Mouse (Mus musculus) heart, embryonic 16.5 days (tissue): ENCODE measurements around the gene Pak4. TPM values are rescaled to one million over a fixed set of nuclear protein-coding genes. Genes with fewer than 3 reads are reported as not detected.

Experiments used
- ATAC-seq: fragments of 200-750 bp; cut with Nextera tagmentation; replicated peaks from 2 replicates; pipeline ENCODE4 v1.8.0; 2017; ENCODE audit warnings: moderate number of reproducible peaks; ENCODE audit not compliant: insufficient read depth, low FRiP score; ENCODE audit errors: extremely low read depth
- H3K27ac ChIP-seq: fragments of 300-500 bp; sonication (generic); 2 replicates; pipeline ENCODE4 v1.5.1; 2014; ENCODE audit warnings: mild to moderate bottlenecking, low read length, control low read depth, moderate library complexity
- H3K27me3 ChIP-seq: fragments of 300-500 bp; sonication (generic); 2 replicates; pipeline ENCODE4 v1.6.1; 2014; ENCODE audit warnings: low read length, mixed read lengths; ENCODE audit not compliant: control insufficient read depth, insufficient read depth
- H3K36me3 ChIP-seq: fragments of 300-500 bp; sonication (generic); 2 replicates; pipeline ENCODE4 v1.6.1; 2014; ENCODE audit not compliant: control insufficient read depth, insufficient read depth
- H3K4me1 ChIP-seq: fragments of 300-500 bp; sonication (generic); 2 replicates; pipeline ENCODE4 v1.6.1; 2014; ENCODE audit warnings: low read length, mixed read lengths; ENCODE audit not compliant: control insufficient read depth, insufficient read depth
- H3K4me2 ChIP-seq: fragments of 300-500 bp; sonication (generic); 2 replicates; pipeline ENCODE4 v1.6.1; 2014; ENCODE audit warnings: low read depth, mild to moderate bottlenecking, control low read depth, low read length
- H3K4me3 ChIP-seq: fragments of 300-500 bp; sonication (generic); 2 replicates; pipeline ENCODE4 v1.5.1; 2014; ENCODE audit warnings: mild to moderate bottlenecking, control low read depth, low read length
- H3K9ac ChIP-seq: fragments of 300-500 bp; sonication (generic); 2 replicates; pipeline ENCODE4 v1.6.1; 2014; ENCODE audit warnings: low read length, control low read depth
- H3K9me3 ChIP-seq: fragments of 300-500 bp; sonication (generic); replicated peaks from 2 replicates; pipeline ENCODE4 v1.6.1; 2016; ENCODE audit warnings: low read length; ENCODE audit not compliant: control insufficient read depth
- WGBS: fragments of 180-500 bp; shearing (Covaris S2); extraction: QIAGEN DNeasy Blood & Tissue Kit; methylation state at CpG from one replicate; pipeline ENCODE4 v1.1.7; 2014; 5-methylcytosine and 5-hydroxymethylcytosine counted together
- polyA plus RNA-seq: library from polyadenylated mRNA; unstranded; fragments of >200 nt; fragmentation: Nextera tagmentation; extraction: Ambion mirVana; gene quantifications from 2 replicates; pipeline ENCODE4 v1.2.1, GENCODE M21; 2015

The Pak4 gene
- polyA plus RNA-seq, 1 experiment from 2014 or later = 25.1 TPM

DNA sequence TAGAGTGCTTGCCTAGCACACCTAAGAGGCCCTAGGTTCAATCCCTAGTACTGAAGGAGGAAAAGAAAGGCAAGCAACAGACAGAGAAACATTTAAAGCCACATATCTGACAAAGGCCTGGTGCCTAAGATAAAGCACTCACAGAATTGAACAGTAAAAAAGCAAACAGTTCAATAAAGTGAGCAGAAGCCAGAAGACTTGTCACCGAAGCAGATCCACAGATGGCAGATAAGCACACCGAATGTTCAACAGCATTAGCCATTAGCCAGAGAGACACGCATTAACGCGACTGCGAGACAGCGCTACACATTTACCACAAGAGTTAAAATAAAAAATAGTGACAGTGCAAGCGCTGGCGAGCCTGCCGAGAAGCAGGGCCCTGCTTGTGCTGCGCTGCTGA lies 15.1 kb downstream of the Pak4 start:
- Histone ChIP-seq H3K4me3 (no peak overlapping the region), H3K27ac (no peak overlapping the region), H3K9me3 (no peaks in the 10 kb centered on the region), H3K4me1 (peaks cover 53% of the 10 kb centered on the region), H3K9ac (no peak overlapping the region), H3K36me3 (no peaks in the 10 kb centered on the region), H3K27me3 (no peaks in the 10 kb centered on the region), H3K4me2 (no peak overlapping the region)
- WGBS = 68% methylated on average over 11 of the region's 11 CpGs
- no peak for ATAC-seq

GRCm38 (mm10) chr7:28581721-28582120 lies 16.3 kb downstream of the Pak4 start:
- H3K27me3 ChIP-seq = no peaks in the 10 kb centered on the region
- H3K4me3 ChIP-seq = no peak overlapping the region
- H3K9me3 ChIP-seq = no peaks in the 10 kb centered on the region
- no peak overlapping the region for H3K9ac ChIP-seq
- no peaks in the 10 kb centered on the region for H3K36me3 ChIP-seq
- no peak overlapping the region for H3K4me2 ChIP-seq
- H3K4me1 ChIP-seq = peaks cover 53% of the 10 kb centered on the region
- no peak for ATAC-seq
- no peak overlapping the region for H3K27ac ChIP-seq
- 73% methylated on average over 4 of the region's 4 CpGs for WGBS

- WGBS = 67% methylated on average over 5 of the region's 5 CpGs
- ATAC-seq = no peak
- Histone ChIP-seq H3K4me3 (no peak overlapping the region), H3K9ac (no peak overlapping the region), H3K27me3 (no peaks in the 10 kb centered on the region), H3K4me2 (no peak overlapping the region), H3K27ac (no peak overlapping the region), H3K9me3 (no peaks in the 10 kb centered on the region), H3K36me3 (no peaks in the 10 kb centered on the region), H3K4me1 (peaks cover 49% of the 10 kb centered on the region)
These were observed 18.2 kb downstream of the Pak4 start for GRCm38 (mm10) chr7:28579826-28580225.

- H3K36me3 ChIP-seq = no peaks in the 10 kb centered on the region
- no peak overlapping the region for H3K9ac ChIP-seq
- H3K4me3 ChIP-seq = no peak overlapping the region
- no peak overlapping the region for H3K4me2 ChIP-seq
- peaks cover 38% of the 10 kb centered on the region for H3K4me1 ChIP-seq
- 68% methylated on average over 5 of the region's 5 CpGs for WGBS
- H3K27ac ChIP-seq = no peak overlapping the region; the same call in 1 of the 2 replicates
- ATAC-seq = no peak
- H3K9me3 ChIP-seq = no peaks in the 10 kb centered on the region
- no peaks in the 10 kb centered on the region for H3K27me3 ChIP-seq
These were observed 19.4 kb downstream of the Pak4 start for GRCm38 (mm10) chr7:28578543-28579053.

- Histone ChIP-seq H3K4me1 (peaks cover 42% of the 10 kb centered on the region), H3K27me3 (no peaks in the 10 kb centered on the region), H3K27ac (peak overlapping the region; percentile 66), H3K4me2 (no peak overlapping the region), H3K36me3 (no peaks in the 10 kb centered on the region), H3K9ac (no peak overlapping the region; the same call in 1 of the 2 replicates), H3K4me3 (no peak overlapping the region), H3K9me3 (no peaks in the 10 kb centered on the region)
- WGBS = 67% methylated on average over 9 of the region's 9 CpGs
- no peak for ATAC-seq
These were observed 20.0 kb downstream of the Pak4 start for GRCm38 (mm10) chr7:28577826-28578542.

- H3K27me3 ChIP-seq = no peaks in the 10 kb centered on the region
- peaks cover 51% of the 10 kb centered on the region for H3K4me1 ChIP-seq
- H3K27ac ChIP-seq = no peak overlapping the region; the same call in 1 of the 2 replicates
- no peak overlapping the region for H3K4me3 ChIP-seq
- peak; percentile 55 for ATAC-seq
- no peaks in the 10 kb centered on the region for H3K36me3 ChIP-seq
- no peaks in the 10 kb centered on the region for H3K9me3 ChIP-seq
- H3K9ac ChIP-seq = no peak overlapping the region
- 66% methylated on average over 5 of the region's 5 CpGs for WGBS
- H3K4me2 ChIP-seq = no peak overlapping the region
These were observed 21.6 kb downstream of the Pak4 start for GRCm38 (mm10) chr7:28576271-28576914.

DNA sequence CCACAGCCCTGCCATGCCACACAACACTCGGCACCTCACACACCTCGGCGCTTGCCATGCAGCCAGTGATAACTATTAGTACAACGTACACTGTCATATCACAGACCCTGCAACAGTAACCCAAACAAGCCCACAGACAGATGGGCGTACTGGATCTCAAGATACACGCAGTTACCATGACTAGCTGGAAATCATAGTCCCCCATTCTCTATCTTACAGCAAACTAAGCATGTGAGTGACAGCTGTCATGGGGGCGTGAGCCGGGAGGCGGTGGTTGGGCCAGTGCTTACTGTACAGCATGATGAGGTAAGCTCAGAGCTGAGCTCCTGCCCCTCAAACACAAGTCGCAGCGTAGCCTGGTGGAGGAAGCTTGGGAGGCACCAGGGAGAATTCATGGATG lies 22.4 kb downstream of the Pak4 start:
- no peak overlapping the region for H3K9ac ChIP-seq
- WGBS = 80% methylated on average over 11 of the region's 11 CpGs
- no peaks in the 10 kb centered on the region for H3K9me3 ChIP-seq
- H3K4me2 ChIP-seq = no peak overlapping the region
- peaks cover 59% of the 10 kb centered on the region for H3K4me1 ChIP-seq
- H3K27ac ChIP-seq = no peak overlapping the region
- no peaks in the 10 kb centered on the region for H3K36me3 ChIP-seq
- no peak for ATAC-seq
- H3K4me3 ChIP-seq = no peak overlapping the region
- H3K27me3 ChIP-seq = no peaks in the 10 kb centered on the region

- no peaks in the 10 kb centered on the region for H3K9me3 ChIP-seq
- peaks cover 56% of the 10 kb centered on the region for H3K4me1 ChIP-seq
These were observed 24.7 kb downstream of the Pak4 start for GRCm38 (mm10) chr7:28573236-28573635.

GRCm38 (mm10) chr7:28572689-28573088 lies 25.3 kb downstream of the Pak4 start:
- no peak for ATAC-seq
- 75% methylated on average over 5 of the region's 5 CpGs for WGBS
- H3K27ac ChIP-seq = no peak overlapping the region
- peaks cover 50% of the 10 kb centered on the region for H3K4me1 ChIP-seq
- no peaks in the 10 kb centered on the region for H3K9me3 ChIP-seq
- H3K9ac ChIP-seq = no peak overlapping the region; the same call in 1 of the 2 replicates
- no peak overlapping the region for H3K4me3 ChIP-seq
- no peaks in the 10 kb centered on the region for H3K27me3 ChIP-seq
- peaks cover 2% of the 10 kb centered on the region for H3K36me3 ChIP-seq
- H3K4me2 ChIP-seq = no peak overlapping the region

More at GRCm38 (mm10) chr7:28573236-28573635, 24.7 kb downstream of the Pak4 start:
- no peak overlapping the region for H3K4me3 ChIP-seq
- 93% methylated on average over 3 of the region's 3 CpGs for WGBS
- H3K27me3 ChIP-seq = no peaks in the 10 kb centered on the region
- ATAC-seq = no peak
- H3K9ac ChIP-seq = no peak overlapping the region; the same call in 1 of the 2 replicates
- H3K4me2 ChIP-seq = no peak overlapping the region
- H3K27ac ChIP-seq = no peak overlapping the region
- H3K36me3 ChIP-seq = no peaks in the 10 kb centered on the region
